Mouse (Mus musculus) CH12.LX (cell line): Measurements from ENCODE around the gene Psme3. TPM values are rescaled to one million over a fixed set of nuclear protein-coding genes. Genes with fewer than 3 reads are reported as not detected.

Experiments
- DNase-seq: peaks from one replicate; pipeline ENCODE4 v3.0.0-alpha.2; 2013; ENCODE audit errors: extremely low read depth
- H3K27ac ChIP-seq: 2 replicates; pipeline ENCODE4 v1.5.1; 2012; ENCODE audit warnings: low read depth, mild to moderate bottlenecking, control low read depth, moderate library complexity; ENCODE audit not compliant: insufficient read depth
- H3K27me3 ChIP-seq: replicated peaks from 2 replicates; pipeline ENCODE3; 2012; ENCODE audit warnings: inconsistent platforms
- H3K36me3 ChIP-seq, 2 experiments: replicated peaks in 1 of 2; 2 replicates each; pipeline versions ENCODE3 to v1.6.1; 2012; ENCODE audit warnings: inconsistent platforms in 1 of 2, low read length in 1 of 2, mild to moderate bottlenecking in 1 of 2, mixed read lengths in 1 of 2, moderate library complexity in 1 of 2; ENCODE audit not compliant: control insufficient read depth in 1 of 2, insufficient read depth in 1 of 2
- H3K4me1 ChIP-seq, 2 experiments: 2 replicates each; pipeline ENCODE4 v1.6.1; 2012; ENCODE audit warnings: inconsistent platforms in 1 of 2, moderate library complexity in 1 of 2; ENCODE audit not compliant: insufficient read depth in 2 of 2, control insufficient read depth in 1 of 2
- H3K4me2 ChIP-seq: 2 replicates; pipeline ENCODE4 v1.6.1; 2012; ENCODE audit warnings: low read depth, mild to moderate bottlenecking, control low read depth; ENCODE audit not compliant: poor library complexity, insufficient read depth, severe bottlenecking
- H3K4me3 ChIP-seq, 3 experiments: fragments of 150-350 bp in 1 of 3; sonication (generic) in 1 of 3; replicated peaks in 1 of 3; 2 replicates each; pipeline versions ENCODE3 to v1.5.1; 2011 to 2012; ENCODE audit warnings: low read depth in 2 of 3, low read length in 2 of 3, mild to moderate bottlenecking in 2 of 3, moderate library complexity in 2 of 3, control low read depth in 1 of 3, improper control_type of control experiment in 1 of 3, inconsistent platforms in 1 of 3, mixed read lengths in 1 of 3; ENCODE audit not compliant: poor library complexity in 1 of 3
- H3K79me2 ChIP-seq: replicated peaks from 2 replicates; pipeline ENCODE4 v1.6.1; 2012; ENCODE audit warnings: mild to moderate bottlenecking, moderate library complexity; ENCODE audit not compliant: control insufficient read depth, poor library complexity, insufficient read depth, severe bottlenecking; ENCODE audit errors: extremely low read depth
- H3K9ac ChIP-seq: 2 replicates; pipeline ENCODE4 v1.6.1; 2012; ENCODE audit warnings: low read depth, mild to moderate bottlenecking, control low read depth, moderate library complexity; ENCODE audit not compliant: insufficient read depth
- H3K9me3 ChIP-seq: replicated peaks from 2 replicates; pipeline ENCODE3; 2012; ENCODE audit warnings: low read length, inconsistent platforms, mixed read lengths
- BHLHE40 ChIP-seq: IDR thresholded peaks from 2 replicates; pipeline ENCODE4 v1.6.1; 2011; ENCODE audit warnings: mild to moderate bottlenecking, low read depth, low read length, improper control_type of control experiment
- CHD1 ChIP-seq: IDR thresholded peaks from 2 replicates; pipeline ENCODE4 v1.6.1; 2012; ENCODE audit warnings: low read depth, low read length, improper control_type of control experiment, inconsistent platforms
- CHD2 ChIP-seq: IDR thresholded peaks from 2 replicates; pipeline ENCODE4 v1.6.1; 2011; ENCODE audit warnings: low read length, improper control_type of control experiment
- CTCF ChIP-seq, 2 experiments: IDR thresholded peaks in 1 of 2; conservative IDR thresholded peaks in 1 of 2; 2 replicates each; pipeline ENCODE4 v1.5.1; 2011 to 2012; ENCODE audit warnings: low read depth in 2 of 2, low read length in 2 of 2, improper control_type of control experiment in 1 of 2, inconsistent platforms in 1 of 2, mild to moderate bottlenecking in 1 of 2, moderate library complexity in 1 of 2
- E2F4 ChIP-seq: IDR thresholded peaks from 2 replicates; pipeline ENCODE4 v1.6.1; 2011; ENCODE audit warnings: low read depth, low read length, improper control_type of control experiment; ENCODE audit not compliant: insufficient replicate concordance
- ELF1 ChIP-seq: IDR thresholded peaks from 2 replicates; pipeline ENCODE4 v1.6.1; 2014; ENCODE audit warnings: low read depth, mild to moderate bottlenecking, inconsistent platforms, low read length, improper control_type of control experiment
- EP300 ChIP-seq: IDR thresholded peaks from 2 replicates; pipeline ENCODE4 v1.6.1; 2011; ENCODE audit warnings: low read length, improper control_type of control experiment
- ETS1 ChIP-seq: conservative IDR thresholded peaks from 2 replicates; pipeline ENCODE4 v1.6.1; 2012; ENCODE audit warnings: low read depth, mild to moderate bottlenecking, inconsistent platforms, low read length, improper control_type of control experiment, moderate library complexity
- GABPA ChIP-seq: IDR thresholded peaks from 2 replicates; pipeline ENCODE4 v1.6.1; 2012; ENCODE audit warnings: low read depth, low read length, improper control_type of control experiment, inconsistent platforms; ENCODE audit not compliant: insufficient replicate concordance
- HCFC1 ChIP-seq: IDR thresholded peaks from 2 replicates; pipeline ENCODE4 v1.6.1; 2012; ENCODE audit warnings: low read depth, mild to moderate bottlenecking, inconsistent platforms, low read length, improper control_type of control experiment
- IRF4 ChIP-seq: IDR thresholded peaks from 2 replicates; pipeline ENCODE4 v1.6.1; 2014; ENCODE audit warnings: low read depth, mild to moderate bottlenecking, inconsistent platforms, low read length, improper control_type of control experiment
- JUN ChIP-seq: IDR thresholded peaks from 2 replicates; pipeline ENCODE4 v1.6.1; 2011; ENCODE audit warnings: low read depth, mild to moderate bottlenecking, low read length, improper control_type of control experiment, moderate library complexity; ENCODE audit not compliant: insufficient read depth
- JUND ChIP-seq: conservative IDR thresholded peaks from 2 replicates; pipeline ENCODE4 v1.6.1; 2011; ENCODE audit warnings: low read depth, low read length, improper control_type of control experiment
- KAT2A ChIP-seq: IDR thresholded peaks from 2 replicates; pipeline ENCODE4 v1.6.1; 2012; ENCODE audit warnings: low read length, improper control_type of control experiment, inconsistent platforms; ENCODE audit not compliant: insufficient replicate concordance
- MAFK ChIP-seq: IDR thresholded peaks from 2 replicates; pipeline ENCODE4 v1.6.1; 2011; ENCODE audit warnings: low read length, improper control_type of control experiment; ENCODE audit not compliant: insufficient replicate concordance
- MAX ChIP-seq: IDR thresholded peaks from 2 replicates; pipeline ENCODE4 v1.6.1; 2011; ENCODE audit warnings: low read length, improper control_type of control experiment
- MAZ ChIP-seq: IDR thresholded peaks from 2 replicates; pipeline ENCODE4 v1.6.1; 2012; ENCODE audit warnings: low read depth, mild to moderate bottlenecking, inconsistent platforms, low read length, improper control_type of control experiment, moderate library complexity
- MEF2A ChIP-seq: IDR thresholded peaks from 2 replicates; pipeline ENCODE4 v1.6.1; 2014; ENCODE audit warnings: low read depth, mild to moderate bottlenecking, inconsistent platforms, low read length, improper control_type of control experiment, borderline replicate concordance
- MXI1 ChIP-seq: IDR thresholded peaks from 2 replicates; pipeline ENCODE4 v1.6.1; 2011; ENCODE audit warnings: mild to moderate bottlenecking, low read depth, low read length, improper control_type of control experiment
- MYC ChIP-seq: IDR thresholded peaks from 2 replicates; pipeline ENCODE4 v1.6.1; 2011; ENCODE audit warnings: low read depth, mild to moderate bottlenecking, improper control_type of control experiment, low read length
- NELFE ChIP-seq: IDR thresholded peaks from 2 replicates; pipeline ENCODE4 v1.6.1; 2011; ENCODE audit warnings: low read depth, low read length, improper control_type of control experiment
- NRF1 ChIP-seq: IDR thresholded peaks from 2 replicates; pipeline ENCODE4 v1.6.1; 2014; ENCODE audit warnings: low read depth, mild to moderate bottlenecking, inconsistent platforms, low read length, improper control_type of control experiment, moderate library complexity
- PAX5 ChIP-seq: IDR thresholded peaks from 2 replicates; pipeline ENCODE4 v1.6.1; 2012; ENCODE audit warnings: low read length, inconsistent platforms, mixed read lengths
- POLR2A ChIP-seq: IDR thresholded peaks from 2 replicates; pipeline ENCODE4 v1.6.1; 2011; ENCODE audit warnings: low read depth, mild to moderate bottlenecking, improper control_type of control experiment, low read length
- POLR2AphosphoS2 ChIP-seq: IDR thresholded peaks from 2 replicates; pipeline ENCODE4 v1.6.1; 2011; ENCODE audit warnings: low read depth, low read length, improper control_type of control experiment
- RAD21 ChIP-seq: IDR thresholded peaks from 2 replicates; pipeline ENCODE4 v1.6.1; 2011; ENCODE audit warnings: low read depth, mild to moderate bottlenecking, low read length, improper control_type of control experiment, moderate library complexity
- RCOR1 ChIP-seq: conservative IDR thresholded peaks from 2 replicates; pipeline ENCODE4 v1.6.1; 2012; ENCODE audit warnings: low read depth, mild to moderate bottlenecking, inconsistent platforms, low read length, improper control_type of control experiment
- SIN3A ChIP-seq: IDR thresholded peaks from 2 replicates; pipeline ENCODE4 v1.6.1; 2012; ENCODE audit warnings: low read length, improper control_type of control experiment, inconsistent platforms
- SMC3 ChIP-seq: IDR thresholded peaks from 2 replicates; pipeline ENCODE4 v1.6.1; 2011; ENCODE audit warnings: low read depth, low read length, improper control_type of control experiment
- TBP ChIP-seq: conservative IDR thresholded peaks from 2 replicates; pipeline ENCODE4 v1.6.1; 2011; ENCODE audit warnings: low read depth, low read length, improper control_type of control experiment
- TCF12 ChIP-seq: IDR thresholded peaks from 2 replicates; pipeline ENCODE4 v1.6.1; 2014; ENCODE audit warnings: low read depth, mild to moderate bottlenecking, inconsistent platforms, low read length, improper control_type of control experiment
- UBTF ChIP-seq: IDR thresholded peaks from 2 replicates; pipeline ENCODE4 v1.6.1; 2012; ENCODE audit warnings: low read depth, mild to moderate bottlenecking, inconsistent platforms, low read length, improper control_type of control experiment, moderate library complexity
- USF1 ChIP-seq: IDR thresholded peaks from 2 replicates; pipeline ENCODE4 v1.6.1; 2014; ENCODE audit warnings: low read depth, mild to moderate bottlenecking, inconsistent platforms, low read length, improper control_type of control experiment
- USF2 ChIP-seq: conservative IDR thresholded peaks from 2 replicates; pipeline ENCODE4 v1.6.1; 2011; ENCODE audit warnings: low read depth, low read length, improper control_type of control experiment
- ZC3H11A ChIP-seq: IDR thresholded peaks from 2 replicates; pipeline ENCODE4 v1.6.1; 2012; ENCODE audit warnings: low read depth, mild to moderate bottlenecking, inconsistent platforms, low read length, improper control_type of control experiment
- ZKSCAN1 ChIP-seq: IDR thresholded peaks from 2 replicates; pipeline ENCODE4 v1.6.1; 2012; ENCODE audit warnings: low read depth, inconsistent platforms, low read length, improper control_type of control experiment, borderline replicate concordance
- ZMIZ1 ChIP-seq: IDR thresholded peaks from 2 replicates; pipeline ENCODE4 v1.6.1; 2012; ENCODE audit warnings: low read depth, mild to moderate bottlenecking, inconsistent platforms, low read length, improper control_type of control experiment
- ZNF384 ChIP-seq: IDR thresholded peaks from 2 replicates; pipeline ENCODE4 v1.6.1; 2012; ENCODE audit warnings: low read depth, low read length, improper control_type of control experiment, inconsistent platforms
- dilution Hi-C: fragments of 300-500 bp; cut with MboI; formaldehyde crosslinking; loops from 2 replicates; pipeline ENCODE4 v1.14.3; 2020; ENCODE audit warnings: low sequenced_read_pairs; ENCODE audit not compliant: extremely low pct_unique_long_range_greater_than_20kb, extremely low pct_ligation_motif_present
- in situ Hi-C: fragments of 300-500 bp; cut with MboI; formaldehyde crosslinking; loops from 3 replicates; pipeline ENCODE4 v1.14.3; 2019; ENCODE audit warnings: low sequenced_read_pairs, low pct_ligation_motif_present, low pct_unique_long_range_greater_than_20kb, mixed read lengths
- polyA plus RNA-seq: library from polyadenylated mRNA; unstranded; fragments of >175 nt; gene quantifications from 2 replicates; pipeline ENCODE4 v1.2.1, GENCODE M21; 2012; ENCODE audit warnings: low read depth; ENCODE audit not compliant: insufficient read length
- total RNA-seq, 2 experiments: library from RNA; depleted of rRNA; stranded (reverse); fragments of 300-350 nt in 1 of 2; fragments of >200 nt in 1 of 2; gene quantifications; 2 replicates each; pipeline ENCODE4 v1.2.3; 2012 to 2014

Gene Psme3
- total and polyA plus RNA-seq, 3 experiments, result 86.1 to 527 (median 208) TPM

DNA sequence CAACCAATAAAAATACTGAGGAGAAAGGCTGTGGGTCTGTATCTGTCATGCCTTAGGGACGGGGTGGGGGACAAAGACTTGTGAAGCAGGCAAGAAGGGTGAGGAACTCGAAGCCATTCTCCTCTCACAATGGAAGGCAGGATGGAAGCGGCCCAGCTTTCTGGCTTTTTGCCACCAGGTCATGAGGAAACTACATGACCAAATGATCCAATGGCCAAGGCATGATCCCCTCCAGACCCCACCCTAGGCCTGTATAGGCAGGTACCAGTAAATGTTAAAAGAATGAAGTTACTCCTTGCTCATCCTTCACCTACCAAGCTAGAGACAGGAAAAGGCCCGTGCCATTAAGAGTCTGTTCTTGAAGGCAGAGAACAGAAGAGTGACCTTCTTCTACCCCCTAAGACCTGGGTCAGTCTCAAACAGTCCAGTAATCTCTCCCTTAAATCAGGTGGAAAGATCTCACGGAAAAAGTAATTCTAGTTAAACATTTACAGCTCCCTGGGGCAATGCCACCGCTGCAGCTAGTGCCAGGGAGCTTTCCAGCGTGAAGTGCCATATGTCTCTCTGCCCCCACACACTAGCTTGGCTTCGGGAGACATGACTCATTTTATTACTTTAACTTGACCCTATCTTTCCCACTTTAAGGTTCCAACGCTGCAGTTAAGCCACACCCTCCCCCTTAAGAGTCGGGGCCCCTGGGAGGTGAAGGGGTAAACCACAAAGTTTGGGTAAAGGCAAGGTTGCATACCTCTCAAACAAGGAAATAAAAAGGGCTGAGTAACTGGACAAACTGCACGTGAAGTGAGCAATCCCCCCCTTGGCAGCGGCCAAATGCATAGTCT lies 38.4 kb upstream of the Psme3 start:
- no peak for TF ChIP-seq CTCF (conservative IDR thresholded peaks at IDR 0.05 in 1 of 2, IDR thresholded peaks at IDR 0.05 in 1 of 2; ENCODE audit: low read depth in 2 of 2, low read length in 2 of 2)
- TF ChIP-seq EP300, result peak; percentile 39
- peak; percentile 41; the same call in 1 of the 2 replicates for TF ChIP-seq HCFC1
- no peak for TF ChIP-seq NELFE
- no peak for TF ChIP-seq ZMIZ1
- TF ChIP-seq IRF4, result no peak
- no peak for TF ChIP-seq KAT2A
- TF ChIP-seq SIN3A, result no peak; the same call in 1 of the 2 replicates
- TF ChIP-seq JUND, result peak; percentile 75
- 0 out of 2 replicates have a peak, but pooled peaks have one; percentile 13 for TF ChIP-seq NRF1
- TF ChIP-seq USF1, result no peak
- no peak for TF ChIP-seq TCF12
- TF ChIP-seq BHLHE40, result peak; percentile 84
- peak; percentile 23; the same call in 1 of the 2 replicates for TF ChIP-seq RCOR1
- no peak for TF ChIP-seq POLR2AphosphoS2
- no peak for TF ChIP-seq GABPA
- no peak; the same call in 1 of the 2 replicates for TF ChIP-seq MXI1
- no peak for TF ChIP-seq SMC3
- no peak for TF ChIP-seq MAFK
- no peak for TF ChIP-seq ZNF384
- no peak; the same call in 1 of the 2 replicates for TF ChIP-seq MAZ
- TF ChIP-seq CHD2, result no peak
- TF ChIP-seq MAX, result 0 out of 2 replicates have a peak, but pooled peaks have one; percentile 56
- TF ChIP-seq E2F4, result no peak
- no peak for TF ChIP-seq ZC3H11A
- TF ChIP-seq MEF2A, result no peak
- TF ChIP-seq TBP, result 0 out of 2 replicates have a peak, but pooled peaks have one; percentile 38
- TF ChIP-seq RAD21, result no peak
- TF ChIP-seq USF2, result no peak
- TF ChIP-seq UBTF, result no peak
- TF ChIP-seq ELF1, result no peak
- TF ChIP-seq MYC, result peak; percentile 63; the same call in 1 of the 2 replicates
- no peak for TF ChIP-seq PAX5
- peak; percentile 21; the same call in 1 of the 2 replicates for TF ChIP-seq ETS1
- TF ChIP-seq CHD1, result no peak
- TF ChIP-seq ZKSCAN1, result no peak
- peak; percentile 34; the same call in 1 of the 2 replicates for TF ChIP-seq JUN
- peak; percentile 53 for TF ChIP-seq POLR2A

More for the DNA sequence above, 38.4 kb upstream of the Psme3 start:
- DNase-seq, result peak; percentile 78
- Histone ChIP-seq H3K4me1 (peaks cover 13 to 42% of the 10 kb centered on the region in 2 experiments), H3K79me2 (no peaks in the 10 kb centered on the region; the same call in 1 of the 2 replicates), H3K4me2 (peak overlapping the region; percentile 60), H3K27ac (peak overlapping the region; percentile 37; the same call in 1 of the 2 replicates), H3K36me3 (peaks cover 14 to 40% of the 10 kb centered on the region in 2 experiments), H3K9ac (peak overlapping the region; percentile 66), H3K9me3 (no peaks in the 10 kb centered on the region), H3K4me3 (peak overlapping the region; percentile 77 to 91 (median 82)), H3K27me3 (no peaks in the 10 kb centered on the region)
- dilution Hi-C loops, result no loop called here
- in situ Hi-C loops, result no loop called here
